Mouse (Mus musculus) embryo, embryonic 10 days (tissue): ENCODE data around the gene Gm10486.
"Not testable (repeated sequence)": the region's sequence is repeated elsewhere in the genome, so short reads cannot be mapped to it uniquely, and the experiment has no call there.

Experiments
- DNase-seq: peaks from one replicate; pipeline ENCODE4 v3.0.0-alpha.2; 2015; ENCODE audit warnings: low spot score

Gene Gm10486

DNA sequence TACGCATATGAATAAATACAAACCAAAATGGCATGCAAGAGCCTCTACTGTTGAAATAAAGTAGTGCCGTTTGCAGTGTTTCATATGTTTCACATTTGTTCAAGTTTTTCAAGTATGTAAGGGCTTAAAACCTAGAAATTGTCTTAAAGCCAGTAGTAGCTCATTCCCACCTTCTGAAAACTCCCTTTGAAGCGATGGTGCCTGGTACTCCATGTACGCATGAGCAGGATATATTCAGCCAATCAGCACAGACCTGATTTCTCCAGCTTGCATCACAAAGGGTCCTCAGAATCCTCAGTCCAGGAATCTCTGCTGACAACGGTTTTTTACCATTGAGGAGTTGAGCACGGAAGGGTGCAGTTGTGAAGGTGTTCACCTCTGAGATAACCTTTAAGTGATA lies at the start of gene Gm10486:
Gene Gm10486, plus strand, starts transcription at position 301 of the 400 bp plus-strand sequence.
- DNase-seq: not testable (repeated sequence)
